Mouse (Mus musculus): ENCODE measurements around the gene Smtnl2. TPM values are rescaled to one million over a fixed set of nuclear protein-coding genes. Genes with fewer than 3 reads are reported as not detected.
A peak's percentile ranks its signal among the peaks of the same experiment; 100 is the strongest.

Smtnl2 gene
- total RNA-seq, 2 experiments from 2014 or later = 9.6 to 9.9 TPM

- DNase-seq = peak; percentile 87
These were observed 17.2 kb upstream of the Smtnl2 start for GRCm38 (mm10) chr11:72428694-72429093.

DNA sequence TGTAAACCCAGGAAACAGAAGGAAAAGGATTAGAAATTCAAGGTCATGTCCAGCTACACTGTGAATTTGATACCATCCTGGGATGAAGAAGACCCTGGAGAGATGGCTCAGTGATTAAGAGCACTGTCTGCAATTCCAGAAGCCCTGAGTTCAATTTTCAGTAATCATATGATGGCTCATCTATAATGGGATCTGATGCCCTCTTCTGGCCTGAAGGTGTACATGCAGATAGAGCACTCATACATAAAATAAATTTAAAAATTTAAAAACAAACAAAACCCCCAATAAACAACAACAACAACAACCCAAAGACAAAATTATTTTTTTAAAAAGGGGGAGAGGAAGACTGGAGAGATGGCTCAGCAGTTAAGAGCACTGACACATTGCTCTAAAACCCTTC lies 15.4 kb upstream of the Smtnl2 start:
- no peak for DNase-seq
- intact Hi-C loops (cut with DNase I) = loop anchor here (5.0 kb wide), 3 partner anchors 85 to 1090 kb away; no protein-coding TSS in a partner anchor

More at GRCm38 (mm10) chr11:72428694-72429093, 17.2 kb upstream of the Smtnl2 start:
- intact Hi-C loops (cut with DNase I) = loop anchor here (5.0 kb wide), 3 partner anchors 86 to 1091 kb away; no protein-coding TSS in a partner anchor

DNA sequence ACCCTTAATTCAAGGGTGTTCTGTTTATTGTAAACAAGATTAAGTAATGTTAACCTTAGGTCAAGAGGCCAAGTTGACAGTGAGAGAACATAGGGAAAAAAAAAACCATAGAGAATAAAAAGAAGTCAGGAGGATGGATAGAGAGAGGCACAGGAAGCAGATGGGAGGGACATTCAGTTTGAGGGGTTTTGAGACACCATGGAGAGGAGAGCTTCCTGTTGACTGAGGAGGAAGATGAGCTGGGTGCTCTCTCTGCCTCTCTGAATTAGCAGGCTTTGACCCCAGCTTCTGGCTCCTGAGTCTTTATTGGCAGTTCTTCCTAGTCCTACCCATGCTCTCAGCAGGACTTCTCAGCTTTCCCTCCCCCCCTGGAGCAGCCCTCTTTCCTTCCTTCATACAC lies 13.7 kb upstream of the Smtnl2 start:
- DNase-seq = no peak
- intact Hi-C loops (cut with DNase I) = loop anchor here (5.0 kb wide), 3 partner anchors 83 to 1088 kb away; no protein-coding TSS in a partner anchor

DNA sequence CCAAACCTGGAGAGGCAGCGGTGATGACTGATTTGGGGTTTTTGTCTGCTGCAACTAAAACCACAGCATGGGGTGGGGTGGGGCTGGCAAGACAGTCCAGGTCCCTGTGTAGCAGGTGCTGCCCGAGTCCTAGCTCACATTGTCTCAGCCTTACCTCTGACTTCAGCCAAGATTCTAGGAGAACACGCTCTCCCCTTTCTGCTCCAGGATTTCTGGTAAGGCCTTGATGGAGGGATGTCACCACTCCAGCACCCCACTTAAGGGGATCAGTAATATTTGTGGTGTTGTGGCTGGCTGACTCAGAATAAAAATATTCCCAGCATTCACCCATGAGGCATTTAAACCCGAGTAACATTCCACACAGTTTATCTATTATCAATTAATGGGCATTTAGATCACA lies 12.2 kb upstream of the Smtnl2 start:
- intact Hi-C loops (cut with DNase I) = no loop called here

DNA sequence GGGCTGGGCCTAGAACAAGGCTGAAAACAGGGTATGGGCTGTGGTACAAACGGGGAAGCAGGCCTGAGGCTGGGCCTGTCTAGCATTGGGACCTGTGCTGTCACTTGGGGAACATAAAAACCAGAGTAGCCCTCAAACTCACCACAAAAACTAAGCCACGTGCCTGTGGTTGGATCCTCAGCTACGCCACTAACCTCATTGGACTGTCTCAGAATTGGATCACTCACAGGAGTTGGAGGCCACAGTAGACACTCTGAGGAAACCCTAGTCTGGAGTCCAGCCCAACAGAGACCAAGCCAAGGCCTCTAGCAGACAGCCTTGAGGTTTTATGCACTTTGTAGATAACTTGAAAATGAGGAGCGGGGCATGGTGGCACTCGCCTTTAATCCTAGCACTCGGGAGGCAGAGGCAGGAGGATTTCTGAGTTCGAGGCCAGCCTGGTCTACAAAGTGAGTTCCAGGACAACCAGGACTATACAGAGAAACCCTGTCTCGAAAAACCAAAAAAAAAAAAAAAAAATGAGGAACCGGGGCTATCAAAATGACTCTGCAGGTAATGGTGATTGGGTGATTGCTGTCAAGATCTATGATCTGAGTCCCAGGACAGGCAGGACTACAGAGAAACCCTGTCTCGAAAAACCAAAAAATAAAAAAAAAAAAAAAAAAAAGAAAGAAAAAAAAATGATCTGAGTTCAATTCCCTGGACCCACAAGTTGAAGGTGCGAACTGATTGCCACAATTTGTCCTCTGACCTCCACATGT lies 10.2 kb upstream of the Smtnl2 start:
- intact Hi-C loops (cut with DNase I) = no loop called here
- DNase-seq = no peak

More for the DNA sequence above, 12.2 kb upstream of the Smtnl2 start:
- no peak for DNase-seq

DNA sequence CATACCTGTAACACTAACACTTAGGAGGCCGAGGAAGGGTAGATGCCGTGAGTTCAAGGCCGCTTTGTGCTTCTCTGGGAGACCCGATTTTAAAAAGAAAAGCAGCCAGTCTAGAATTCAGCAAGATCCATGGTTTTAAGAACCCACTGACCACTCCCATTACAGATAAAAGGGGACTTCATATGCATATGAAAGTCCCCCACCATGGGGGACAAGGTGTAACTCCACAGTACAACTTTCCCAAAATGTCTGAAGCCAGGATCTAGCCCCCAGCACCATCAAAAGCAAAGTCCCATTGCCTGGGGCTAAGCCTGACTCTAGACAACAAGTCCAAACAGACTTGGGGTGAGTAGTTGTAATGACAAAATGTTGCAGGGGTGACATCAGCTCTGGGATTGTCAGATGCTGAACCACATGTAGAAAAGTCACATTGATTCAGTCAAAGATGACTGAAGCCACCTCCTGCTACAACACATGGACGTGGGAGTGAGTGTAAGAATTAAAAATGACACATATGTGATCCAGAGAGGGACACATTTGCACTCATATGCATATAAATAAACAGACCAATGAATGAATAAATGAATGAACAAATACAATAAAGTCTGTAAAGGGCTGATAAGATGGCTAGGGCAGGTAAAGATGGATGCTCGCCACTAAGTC lies 9.1 kb upstream of the Smtnl2 start:
- DNase-seq = no peak
- intact Hi-C loops (cut with DNase I) = no loop called here

DNA sequence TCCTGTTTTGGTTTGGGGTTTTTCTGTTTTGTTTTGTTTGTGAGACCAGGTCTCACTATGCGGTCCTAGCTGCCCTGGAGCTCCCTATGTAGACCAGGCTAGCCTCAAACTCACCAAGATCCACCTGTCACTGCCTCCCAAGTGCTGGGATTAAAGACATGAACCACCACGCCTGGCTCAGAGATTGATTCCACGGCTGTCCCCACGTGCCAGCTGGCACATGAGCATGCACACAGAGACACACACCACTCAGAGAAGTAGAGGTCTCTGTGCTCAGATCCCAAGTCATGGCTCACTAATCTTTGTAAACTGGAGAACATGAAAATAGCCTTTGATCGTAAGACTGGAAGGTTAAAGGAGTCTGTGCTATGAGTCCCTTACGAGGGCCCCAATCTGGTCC lies 7.5 kb upstream of the Smtnl2 start:
- DNase-seq = no peak
- intact Hi-C loops (cut with DNase I) = no loop called here

GRCm38 (mm10) chr11:72418227-72418626 lies 6.7 kb upstream of the Smtnl2 start:
- intact Hi-C loops (cut with DNase I) = no loop called here
- DNase-seq = no peak

DNA sequence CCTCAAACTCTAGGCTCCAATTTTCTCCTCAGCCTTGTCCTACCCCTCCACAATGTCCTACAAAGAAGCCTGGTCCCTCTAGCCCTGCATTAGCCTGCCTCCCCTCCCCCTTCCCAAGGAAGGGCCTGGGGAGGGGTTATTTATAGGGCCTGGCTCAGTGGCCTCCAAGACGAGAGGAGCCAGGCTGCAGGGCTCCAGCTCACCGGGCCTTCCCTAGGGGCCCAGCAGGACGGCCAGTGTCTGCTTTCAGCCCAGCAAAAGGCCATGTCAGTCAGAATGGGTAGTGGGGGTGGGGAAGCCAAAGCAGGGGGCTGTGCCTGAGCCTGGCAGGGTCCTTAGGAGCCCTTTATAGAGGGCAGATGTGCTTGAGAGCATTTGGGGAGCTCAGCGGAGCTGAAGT lies 5.9 kb upstream of the Smtnl2 start:
- no peak for DNase-seq
- intact Hi-C loops (cut with DNase I) = no loop called here

DNA sequence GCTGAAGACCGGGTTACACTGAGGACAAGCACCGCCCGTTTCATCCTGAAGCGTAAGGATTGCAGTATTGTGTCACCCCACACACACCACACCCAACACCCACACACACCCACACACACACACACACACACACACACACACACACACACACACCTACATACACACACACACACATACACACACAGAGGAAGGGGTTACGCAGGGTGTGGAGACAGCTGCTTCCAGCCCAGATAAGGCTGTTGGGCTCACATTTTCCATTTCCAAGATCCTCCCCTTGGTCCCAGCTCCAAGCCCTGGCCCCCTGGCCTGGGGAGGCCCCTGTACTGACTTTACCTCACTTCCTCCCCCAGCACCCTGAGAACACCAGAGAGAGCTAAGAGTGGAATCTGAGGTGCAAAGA lies 5.2 kb upstream of the Smtnl2 start:
- intact Hi-C loops (cut with DNase I) = no loop called here
- DNase-seq = no peak

- no peak for DNase-seq
- intact Hi-C loops (cut with DNase I) = no loop called here
These were observed 3.6 kb upstream of the Smtnl2 start for GRCm38 (mm10) chr11:72415155-72415554.

- DNase-seq = no peak
These were observed 2.2 kb upstream of the Smtnl2 start for GRCm38 (mm10) chr11:72413601-72414190.

DNA sequence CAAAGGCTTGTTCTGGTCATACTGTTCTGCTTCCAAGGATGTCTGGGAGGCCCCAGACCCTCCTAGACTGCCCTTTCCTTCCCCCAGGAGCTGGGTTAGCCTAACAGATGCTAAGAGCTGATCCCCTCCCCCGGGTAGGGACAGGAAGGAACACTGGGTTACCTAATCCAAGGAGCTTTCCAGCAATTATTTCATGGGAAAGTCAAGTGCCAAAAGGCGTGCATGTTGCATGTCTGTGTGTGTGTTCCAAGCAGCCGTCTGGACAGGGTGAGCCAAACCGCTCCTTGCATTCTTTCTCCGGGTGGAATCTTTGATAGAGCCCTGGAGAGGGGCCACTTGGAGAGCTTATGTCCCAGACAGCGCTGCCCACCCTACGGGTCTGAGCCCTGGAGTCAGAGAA lies 1.5 kb upstream of the Smtnl2 start:
- intact Hi-C loops (cut with DNase I) = no loop called here
- no peak for DNase-seq

More at GRCm38 (mm10) chr11:72413601-72414190, 2.2 kb upstream of the Smtnl2 start:
- intact Hi-C loops (cut with DNase I) = no loop called here

GRCm38 (mm10) chr11:72411945-72412344 lies 432 bp upstream of the Smtnl2 start:
- no peak for DNase-seq
- intact Hi-C loops (cut with DNase I) = no loop called here

DNA sequence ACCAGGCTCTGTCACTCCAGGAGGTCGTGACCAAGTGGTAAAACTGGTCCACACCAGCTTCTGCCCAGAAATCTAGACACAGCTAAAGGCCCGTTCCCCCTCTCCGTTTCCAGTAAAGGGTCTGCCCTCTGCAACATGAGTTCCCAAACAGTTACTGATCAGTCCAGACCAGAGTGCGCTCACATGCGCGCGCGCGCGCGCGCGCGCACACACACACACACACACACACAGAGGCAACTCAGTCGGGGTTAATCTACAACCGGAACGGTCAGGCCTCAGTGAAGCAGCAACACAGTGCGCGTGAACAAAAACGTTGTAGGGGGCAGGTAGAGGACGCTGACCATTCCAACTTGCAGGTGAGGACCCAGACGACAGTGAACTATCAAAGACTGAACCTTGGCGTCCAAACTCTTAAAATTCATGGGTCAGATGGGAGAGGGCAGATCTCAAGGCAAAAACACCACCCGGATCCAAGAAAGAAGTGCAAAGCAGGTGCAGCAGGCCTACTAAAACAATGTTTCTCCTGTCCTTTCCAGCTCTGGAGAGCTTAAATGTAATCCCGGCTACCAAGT lies 906 bp downstream of the Smtnl2 start:
- intact Hi-C loops (cut with DNase I) = no loop called here
- no peak for DNase-seq

GRCm38 (mm10) chr11:72409649-72410385 lies 1.7 kb downstream of the Smtnl2 start:
- no peak for DNase-seq
- intact Hi-C loops (cut with DNase I) = no loop called here

DNA sequence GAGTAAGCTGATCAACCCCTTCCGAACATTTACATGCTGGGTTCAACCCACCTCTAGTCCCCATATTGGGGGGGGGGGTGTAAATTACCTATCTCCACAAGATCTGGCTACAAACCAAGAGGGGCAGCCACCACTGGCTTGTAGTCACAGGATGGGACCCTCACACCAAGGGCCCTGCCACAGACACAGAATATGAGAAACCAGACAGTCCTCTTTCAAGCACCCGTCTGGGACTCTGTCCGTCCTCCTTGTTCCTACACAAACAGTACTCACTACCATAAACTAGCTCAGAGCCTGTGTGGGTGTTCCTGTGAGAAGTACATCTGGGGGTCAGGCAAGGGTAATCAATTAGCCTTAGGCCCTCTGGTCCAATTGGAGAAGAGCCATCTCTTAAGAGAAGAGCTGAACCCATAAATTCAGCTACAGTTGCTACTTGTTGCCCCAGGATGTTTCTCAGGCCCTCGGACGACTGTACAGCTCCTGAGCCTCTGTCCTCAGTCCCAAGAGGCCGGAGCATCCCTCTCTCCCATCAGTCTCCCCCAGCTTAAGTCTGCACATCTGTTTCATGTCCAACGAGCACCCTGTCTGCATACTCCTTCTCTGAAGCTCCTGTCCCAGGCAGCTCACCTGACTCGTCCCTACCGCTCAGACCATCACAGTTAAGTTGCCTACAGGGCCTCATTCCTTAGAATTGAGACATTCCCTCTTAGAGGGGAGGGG lies 2.9 kb downstream of the Smtnl2 start:
- intact Hi-C loops (cut with DNase I) = no loop called here
- DNase-seq = no peak

- no peak for DNase-seq
- intact Hi-C loops (cut with DNase I) = no loop called here
These were observed 3.9 kb downstream of the Smtnl2 start for GRCm38 (mm10) chr11:72407574-72407973.

- DNase-seq = no peak
- intact Hi-C loops (cut with DNase I) = no loop called here
These were observed 4.4 kb downstream of the Smtnl2 start for GRCm38 (mm10) chr11:72407081-72407480.

- intact Hi-C loops (cut with DNase I) = no loop called here
- no peak for DNase-seq
These were observed 5.3 kb downstream of the Smtnl2 start for GRCm38 (mm10) chr11:72406079-72406675.
